Mouse (Mus musculus): Measurements from ENCODE around the gene Acads. TPM values are rescaled to one million over a fixed set of nuclear protein-coding genes. Genes with fewer than 3 reads are reported as not detected.

Acads gene
- polyA plus RNA-seq, 1 experiment from 2014 or later = 54.2 TPM

DNA sequence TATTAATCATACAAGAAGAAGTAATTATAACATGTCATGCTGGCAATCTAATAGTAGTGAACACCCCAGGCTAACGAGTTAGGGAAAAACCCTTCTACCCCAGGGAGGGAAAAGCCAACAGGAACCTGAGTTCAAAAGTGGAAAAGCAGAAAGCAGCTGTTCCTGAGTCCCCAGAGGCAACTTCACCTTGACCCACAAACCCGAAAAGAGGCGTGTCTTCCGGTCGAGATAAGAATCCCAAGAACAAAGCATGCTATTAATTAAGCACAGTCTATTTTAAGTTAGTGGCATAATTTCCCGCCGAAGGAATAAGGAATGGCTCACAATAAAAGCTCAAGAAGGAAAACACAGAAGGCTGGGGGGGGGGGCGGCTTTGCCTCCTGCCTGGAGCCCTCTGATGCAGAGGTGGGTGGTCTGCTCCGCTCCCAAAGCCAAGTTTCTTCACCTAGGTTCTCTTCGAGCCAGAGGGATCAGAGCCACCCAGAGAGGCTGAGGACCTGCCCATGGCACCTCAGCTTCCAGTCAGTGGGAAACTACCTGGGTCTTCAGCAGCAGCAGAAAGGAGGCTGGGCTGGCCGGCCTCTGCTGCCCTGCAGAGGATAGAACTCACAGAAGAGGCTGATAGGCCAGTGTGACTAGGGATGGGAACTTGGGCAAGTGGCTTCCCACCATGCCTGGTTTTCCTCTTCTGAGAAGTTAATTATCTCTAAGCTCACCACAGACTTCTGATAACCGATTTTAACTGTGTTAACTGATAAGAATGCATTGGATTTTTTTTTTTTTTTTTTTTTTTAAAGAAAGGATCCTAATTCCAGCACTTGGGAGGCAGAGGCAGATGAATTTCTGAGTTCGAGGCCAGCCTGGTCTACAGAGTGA, 42.2 kb upstream of the Acads start:
- Histone ChIP-seq H3K4me1 (ENCODE audit: control insufficient read depth, low read depth, low read length) (peaks cover 30% of the 10 kb centered on the region), H3K9me3 (replicated peaks; ENCODE audit: control insufficient read depth, low read length) (no peaks in the 10 kb centered on the region), H3K4me2 (ENCODE audit: low read depth, low read length) (peak overlapping the region; percentile 5; the same call in 1 of the 2 replicates), H3K4me3 (ENCODE audit: low read depth, low read length) (no peak overlapping the region), H3K27ac (ENCODE audit: low read length) (no peak overlapping the region), H3K9ac (ENCODE audit: low read depth, low read length) (no peak overlapping the region), H3K27me3 (ENCODE audit: control insufficient read depth, insufficient read depth, low read depth, low read length) (no peaks in the 10 kb centered on the region), H3K36me3 (ENCODE audit: control insufficient read depth, insufficient read depth) (no peaks in the 10 kb centered on the region)
- ATAC-seq (ENCODE audit: low read depth) = no peak
- 22% methylated on average over 13 of the region's 13 CpGs for WGBS (ENCODE audit: insufficient replicate concordance)

GRCm38 (mm10) chr5:115160655-115161054, 41.5 kb upstream of the Acads start:
- no peak overlapping the region for H3K9ac ChIP-seq (ENCODE audit: low read depth, low read length)
- H3K4me1 ChIP-seq (ENCODE audit: control insufficient read depth, low read depth, low read length) = peaks cover 36% of the 10 kb centered on the region
- 49% methylated on average over 6 of the region's 6 CpGs for WGBS (ENCODE audit: insufficient replicate concordance)
- H3K27me3 ChIP-seq (ENCODE audit: control insufficient read depth, insufficient read depth, low read depth, low read length) = no peaks in the 10 kb centered on the region
- H3K4me3 ChIP-seq (ENCODE audit: low read depth, low read length) = no peak overlapping the region
- no peak for ATAC-seq (ENCODE audit: low read depth)
- no peaks in the 10 kb centered on the region for H3K9me3 ChIP-seq (replicated peaks; ENCODE audit: control insufficient read depth, low read length)
- no peaks in the 10 kb centered on the region for H3K36me3 ChIP-seq (ENCODE audit: control insufficient read depth, insufficient read depth)
- H3K4me2 ChIP-seq (ENCODE audit: low read depth, low read length) = no peak overlapping the region
- no peak overlapping the region for H3K27ac ChIP-seq (ENCODE audit: low read length)

DNA sequence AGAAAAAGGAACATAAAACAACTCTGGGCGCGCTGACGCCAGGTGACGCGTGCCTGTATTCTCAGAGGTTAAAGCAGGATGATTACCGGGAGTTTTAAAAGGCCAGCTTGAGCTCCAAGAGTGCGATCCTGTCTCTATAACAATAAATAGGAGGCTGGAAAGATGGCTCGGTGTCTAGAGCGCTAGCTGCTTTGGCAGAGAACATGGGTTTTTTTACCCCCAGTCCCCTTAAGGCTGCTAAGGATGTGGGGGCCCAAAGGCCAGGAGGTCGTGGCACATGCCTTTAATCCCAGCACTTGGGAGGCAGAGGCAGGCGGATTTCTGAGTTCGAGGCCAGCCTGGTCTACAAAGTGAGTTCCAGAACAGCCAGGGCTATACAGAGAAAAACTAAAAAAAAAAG, 40.0 kb upstream of the Acads start:
- Histone ChIP-seq H3K9me3 (replicated peaks; ENCODE audit: control insufficient read depth, low read length) (no peaks in the 10 kb centered on the region), H3K27me3 (ENCODE audit: control insufficient read depth, insufficient read depth, low read depth, low read length) (no peaks in the 10 kb centered on the region), H3K4me1 (ENCODE audit: control insufficient read depth, low read depth, low read length) (peaks cover 49% of the 10 kb centered on the region), H3K36me3 (ENCODE audit: control insufficient read depth, insufficient read depth) (no peaks in the 10 kb centered on the region), H3K27ac (ENCODE audit: low read length) (peak overlapping the region; percentile 91), H3K4me2 (ENCODE audit: low read depth, low read length) (peak overlapping the region; percentile 87), H3K9ac (ENCODE audit: low read depth, low read length) (peak overlapping the region; percentile 76), H3K4me3 (ENCODE audit: low read depth, low read length) (peak overlapping the region; percentile 79)
- WGBS (ENCODE audit: insufficient replicate concordance) = 41% methylated on average over 12 of the region's 12 CpGs
- ATAC-seq (ENCODE audit: low read depth) = no peak

GRCm38 (mm10) chr5:115158040-115158983, 39.2 kb upstream of the Acads start, which contains the start of gene Mlec:
Gene Mlec (minus strand): TSS chr5:115158179.
- peak within 1 kb of the TSS; percentile 79 for H3K4me3 ChIP-seq (ENCODE audit: low read depth, low read length)
- peak within 1 kb of the TSS; percentile 88 for H3K9ac ChIP-seq (ENCODE audit: low read depth, low read length)
- H3K9me3 ChIP-seq (replicated peaks; ENCODE audit: control insufficient read depth, low read length) = no peaks in the 10 kb centered on the region
- H3K36me3 ChIP-seq (ENCODE audit: control insufficient read depth, insufficient read depth) = no peaks in the 10 kb centered on the region
- WGBS (ENCODE audit: insufficient replicate concordance) = 0% methylated on average over 66 of the region's 78 CpGs
- peaks cover 52% of the 10 kb centered on the region for H3K4me1 ChIP-seq (ENCODE audit: control insufficient read depth, low read depth, low read length)
- no peaks in the 10 kb centered on the region for H3K27me3 ChIP-seq (ENCODE audit: control insufficient read depth, insufficient read depth, low read depth, low read length)
- peak within 1 kb of the TSS; percentile 93 for H3K4me2 ChIP-seq (ENCODE audit: low read depth, low read length)
- peak within 1 kb of the TSS; percentile 91 for H3K27ac ChIP-seq (ENCODE audit: low read length)
- peak; percentile 98 for ATAC-seq (ENCODE audit: low read depth)

- H3K9ac ChIP-seq (ENCODE audit: low read depth, low read length) = peak overlapping the region; percentile 88
- peak overlapping the region; percentile 93 for H3K4me2 ChIP-seq (ENCODE audit: low read depth, low read length)
- H3K36me3 ChIP-seq (ENCODE audit: control insufficient read depth, insufficient read depth) = no peaks in the 10 kb centered on the region
- no peaks in the 10 kb centered on the region for H3K27me3 ChIP-seq (ENCODE audit: control insufficient read depth, insufficient read depth, low read depth, low read length)
- no peak for ATAC-seq (ENCODE audit: low read depth)
- H3K4me3 ChIP-seq (ENCODE audit: low read depth, low read length) = peak overlapping the region; percentile 79
- under 1% methylated on average over 26 of the region's 26 CpGs for WGBS (ENCODE audit: insufficient replicate concordance)
- peaks cover 60% of the 10 kb centered on the region for H3K4me1 ChIP-seq (ENCODE audit: control insufficient read depth, low read depth, low read length)
- H3K27ac ChIP-seq (ENCODE audit: low read length) = peak overlapping the region; percentile 76
- no peaks in the 10 kb centered on the region for H3K9me3 ChIP-seq (replicated peaks; ENCODE audit: control insufficient read depth, low read length)
Measured at GRCm38 (mm10) chr5:115156933-115157589, 37.9 kb upstream of the Acads start.

GRCm38 (mm10) chr5:115156401-115156800, 37.3 kb upstream of the Acads start:
- ATAC-seq (ENCODE audit: low read depth) = no peak
- 19% methylated on average over 7 of the region's 7 CpGs for WGBS (ENCODE audit: insufficient replicate concordance)
- Histone ChIP-seq H3K36me3 (ENCODE audit: control insufficient read depth, insufficient read depth) (no peaks in the 10 kb centered on the region), H3K27me3 (ENCODE audit: control insufficient read depth, insufficient read depth, low read depth, low read length) (no peaks in the 10 kb centered on the region), H3K9ac (ENCODE audit: low read depth, low read length) (peak overlapping the region; percentile 88; the same call in 1 of the 2 replicates), H3K9me3 (replicated peaks; ENCODE audit: control insufficient read depth, low read length) (no peaks in the 10 kb centered on the region), H3K4me3 (ENCODE audit: low read depth, low read length) (peak overlapping the region; percentile 79), H3K4me1 (ENCODE audit: control insufficient read depth, low read depth, low read length) (peaks cover 58% of the 10 kb centered on the region), H3K4me2 (ENCODE audit: low read depth, low read length) (peak overlapping the region; percentile 93), H3K27ac (ENCODE audit: low read length) (peak overlapping the region; percentile 1; the same call in 1 of the 2 replicates)

GRCm38 (mm10) chr5:115155831-115156230, 36.7 kb upstream of the Acads start:
- no peak overlapping the region for H3K9ac ChIP-seq (ENCODE audit: low read depth, low read length)

DNA sequence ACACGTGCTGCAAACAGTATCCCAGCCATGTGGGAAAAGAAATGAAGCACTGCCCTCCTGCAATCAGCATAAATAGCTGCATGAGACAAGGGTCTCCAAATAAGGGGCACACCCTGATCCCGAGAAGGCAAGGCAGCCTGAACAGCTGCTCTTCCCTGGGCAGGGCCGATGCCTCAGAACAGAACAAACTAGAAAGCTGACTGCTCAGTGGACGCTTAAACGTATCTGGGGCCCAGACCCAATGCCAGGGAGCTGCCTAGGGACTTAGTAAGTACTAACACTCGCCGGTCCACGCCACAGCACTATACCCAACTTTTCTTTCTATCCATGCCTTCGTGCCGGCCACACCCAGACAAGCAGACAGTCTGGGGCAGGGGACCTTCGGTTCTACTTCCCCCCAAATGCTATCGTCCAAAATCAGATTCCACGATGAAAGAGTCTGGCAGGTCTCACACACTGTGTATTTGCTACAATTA, 36.0 kb upstream of the Acads start:
- WGBS (ENCODE audit: insufficient replicate concordance) = 30% methylated on average over 13 of the region's 13 CpGs
- Histone ChIP-seq H3K4me1 (ENCODE audit: control insufficient read depth, low read depth, low read length) (peaks cover 49% of the 10 kb centered on the region), H3K9me3 (replicated peaks; ENCODE audit: control insufficient read depth, low read length) (no peaks in the 10 kb centered on the region), H3K27ac (ENCODE audit: low read length) (peak overlapping the region; percentile 34; the same call in 1 of the 2 replicates), H3K4me2 (ENCODE audit: low read depth, low read length) (peak overlapping the region; percentile 93), H3K27me3 (ENCODE audit: control insufficient read depth, insufficient read depth, low read depth, low read length) (no peaks in the 10 kb centered on the region), H3K36me3 (ENCODE audit: control insufficient read depth, insufficient read depth) (peaks cover 7% of the 10 kb centered on the region), H3K4me3 (ENCODE audit: low read depth, low read length) (peak overlapping the region; percentile 79), H3K9ac (ENCODE audit: low read depth, low read length) (peak overlapping the region; percentile 37; the same call in 1 of the 2 replicates)
- ATAC-seq (ENCODE audit: low read depth) = no peak

More at GRCm38 (mm10) chr5:115155831-115156230, 36.7 kb upstream of the Acads start:
- H3K27me3 ChIP-seq (ENCODE audit: control insufficient read depth, insufficient read depth, low read depth, low read length) = no peaks in the 10 kb centered on the region
- 5% methylated on average over 5 of the region's 5 CpGs for WGBS (ENCODE audit: insufficient replicate concordance)
- H3K36me3 ChIP-seq (ENCODE audit: control insufficient read depth, insufficient read depth) = peaks cover under 1% of the 10 kb centered on the region; the same call in 1 of the 2 replicates
- H3K4me3 ChIP-seq (ENCODE audit: low read depth, low read length) = peak overlapping the region; percentile 79
- peaks cover 53% of the 10 kb centered on the region for H3K4me1 ChIP-seq (ENCODE audit: control insufficient read depth, low read depth, low read length)
- peak overlapping the region; percentile 34 for H3K27ac ChIP-seq (ENCODE audit: low read length)
- H3K9me3 ChIP-seq (replicated peaks; ENCODE audit: control insufficient read depth, low read length) = no peaks in the 10 kb centered on the region
- ATAC-seq (ENCODE audit: low read depth) = no peak
- peak overlapping the region; percentile 93 for H3K4me2 ChIP-seq (ENCODE audit: low read depth, low read length)
